Mouse (Mus musculus) midbrain, postnatal 0 days (tissue): ENCODE measurements around the gene Lrwd1. TPM values are rescaled to one million over a fixed set of nuclear protein-coding genes. Genes with fewer than 3 reads are reported as not detected.

ENCODE experiments used
- ATAC-seq: fragments of 200-750 bp; cut with Nextera tagmentation; 2 replicates; pipeline ENCODE4 v1.8.0; 2017; ENCODE audit warnings: moderate number of reproducible peaks, mild to moderate bottlenecking, moderate TSS enrichment, moderate library complexity; ENCODE audit not compliant: low FRiP score
- DNase-seq: peaks from one replicate; pipeline ENCODE4 v3.0.0-alpha.2; 2015; ENCODE audit warnings: low spot score
- H3K27ac ChIP-seq: fragments of 300-500 bp; sonication (generic); 2 replicates; pipeline ENCODE4 v1.5.1; 2014; ENCODE audit warnings: low read depth, mild to moderate bottlenecking, low read length, mixed read lengths
- H3K27me3 ChIP-seq: fragments of 300-500 bp; sonication (generic); 2 replicates; pipeline ENCODE4 v1.6.1; 2014; ENCODE audit warnings: low read length, control low read depth, mixed read lengths; ENCODE audit not compliant: insufficient read depth
- H3K36me3 ChIP-seq: fragments of 300-500 bp; sonication (generic); 2 replicates; pipeline ENCODE4 v1.6.1; 2014; ENCODE audit warnings: low read length, control low read depth, mixed read lengths; ENCODE audit not compliant: insufficient read depth
- H3K4me1 ChIP-seq: fragments of 300-500 bp; sonication (generic); 2 replicates; pipeline ENCODE4 v1.6.1; 2014; ENCODE audit warnings: mild to moderate bottlenecking, control low read depth, antibody characterized with exemption, low read length, mixed read lengths; ENCODE audit not compliant: insufficient read depth
- H3K4me2 ChIP-seq: fragments of 300-500 bp; sonication (generic); 2 replicates; pipeline ENCODE4 v1.6.1; 2014; ENCODE audit warnings: low read depth, mild to moderate bottlenecking, low read length, mixed read lengths; ENCODE audit not compliant: poor library complexity, severe bottlenecking
- H3K4me3 ChIP-seq: fragments of 300-500 bp; sonication (generic); 2 replicates; pipeline ENCODE4 v1.5.1; 2014; ENCODE audit warnings: low read depth, mild to moderate bottlenecking, low read length, moderate library complexity
- H3K9ac ChIP-seq: fragments of 300-500 bp; sonication (generic); replicated peaks from 2 replicates; pipeline ENCODE4 v1.6.1; 2014; ENCODE audit warnings: mild to moderate bottlenecking, low read length, moderate library complexity, mixed read lengths; ENCODE audit not compliant: poor library complexity, severe bottlenecking
- H3K9me3 ChIP-seq: fragments of 300-500 bp; sonication (generic); 2 replicates; pipeline ENCODE4 v1.6.1; 2016; ENCODE audit warnings: low read length, control low read depth
- CTCF ChIP-seq: IDR thresholded peaks from 2 replicates; pipeline ENCODE4 v1.5.1; 2016; ENCODE audit warnings: antibody characterized with exemption, mild to moderate bottlenecking
- WGBS: fragments of 180-500 bp; shearing (Covaris S2); extraction: QIAGEN DNeasy Blood & Tissue Kit; methylation state at CpG from one replicate; pipeline ENCODE4 v1.1.7; 2014; 5-methylcytosine and 5-hydroxymethylcytosine counted together
- polyA plus RNA-seq: library from polyadenylated mRNA; unstranded; fragments of >200 nt; fragmentation: Nextera tagmentation; extraction: Ambion mirVana; gene quantifications from 2 replicates; pipeline ENCODE4 v1.2.1, GENCODE M21; 2015
- total RNA-seq: library from RNA; depleted of rRNA; stranded (reverse); fragments of >200 nt; gene quantifications from 2 replicates; pipeline ENCODE4 v1.2.3, GENCODE M21; 2014

Gene Lrwd1
- total and polyA plus RNA-seq, 2 experiments from 2014 or later = 16.3 to 33.2 TPM

DNA sequence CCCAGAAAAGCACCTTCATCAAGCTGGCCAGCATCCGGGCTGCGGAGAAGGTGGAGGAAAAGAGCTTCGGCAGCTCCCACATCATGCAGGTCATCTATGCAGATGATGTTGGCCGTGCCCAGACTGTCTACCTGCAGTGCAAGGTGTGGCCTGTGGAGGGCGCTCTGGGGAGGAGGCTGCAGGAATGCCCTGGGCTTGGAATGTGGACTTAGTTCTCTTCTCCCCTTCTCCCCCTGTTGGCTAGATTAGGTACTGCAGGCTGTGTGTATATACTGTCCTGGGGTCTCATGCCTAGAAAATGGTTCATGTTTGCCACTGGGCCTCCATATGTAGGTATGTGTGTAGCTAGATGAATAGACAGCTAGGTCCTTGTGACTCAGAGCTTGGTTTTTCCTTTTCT, 31.4 kb downstream of the Lrwd1 start:
- DNase-seq = no peak

DNA sequence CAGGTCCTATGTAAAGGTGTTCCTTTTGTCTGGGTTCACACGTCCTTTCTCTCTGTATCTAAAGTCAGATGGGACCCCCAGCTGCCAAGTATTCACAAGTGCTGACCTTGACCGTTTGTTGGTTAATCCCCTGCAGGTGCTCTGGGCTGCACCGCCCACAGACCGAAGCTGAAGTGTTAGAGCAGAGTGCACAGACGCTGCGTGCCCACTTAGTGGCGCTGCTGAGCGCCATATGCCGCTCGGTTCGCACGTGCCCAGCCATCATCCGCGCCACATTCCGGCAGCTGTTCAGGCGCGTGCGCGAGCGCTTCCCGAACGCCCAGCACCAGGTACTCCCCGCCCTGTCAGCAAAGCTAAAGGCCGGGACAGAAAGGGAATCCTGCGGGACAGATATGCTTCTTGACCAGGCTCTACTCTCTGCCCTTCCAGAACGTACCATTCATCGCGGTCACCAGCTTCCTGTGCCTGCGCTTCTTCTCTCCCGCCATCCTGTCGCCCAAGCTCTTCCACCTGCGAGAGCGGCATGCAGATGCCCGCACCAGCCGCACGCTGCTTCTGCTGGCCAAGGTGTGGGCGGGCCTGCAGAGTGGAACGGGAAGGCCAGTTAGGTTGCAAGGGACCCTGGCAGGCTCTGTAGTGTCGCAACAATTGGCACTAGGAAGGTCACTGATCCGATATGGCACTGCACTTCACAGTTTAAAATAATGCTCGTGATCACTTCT, 33.6 kb downstream of the Lrwd1 start:
- Histone ChIP-seq H3K36me3 (peaks cover 12% of the 10 kb centered on the region; the same call in 1 of the 2 replicates), H3K9me3 (no peaks in the 10 kb centered on the region), H3K27me3 (no peaks in the 10 kb centered on the region), H3K4me2 (peak overlapping the region; percentile 61), H3K4me3 (peak overlapping the region; percentile 35), H3K9ac (0 out of 2 replicates have a peak overlapping the region, but pooled peaks have one; percentile 44), H3K4me1 (no peaks in the 10 kb centered on the region), H3K27ac (0 out of 2 replicates have a peak overlapping the region, but pooled peaks have one; percentile 26)
- peak; percentile 92 for TF ChIP-seq CTCF
- WGBS = 5% methylated on average over 41 of the region's 41 CpGs
- ATAC-seq (peak; percentile 83), DNase-seq (peak; percentile 88)

More for the DNA sequence above, 31.4 kb downstream of the Lrwd1 start:
- Histone ChIP-seq H3K9me3 (no peaks in the 10 kb centered on the region), H3K4me2 (no peak overlapping the region), H3K4me3 (no peak overlapping the region), H3K9ac (no peak overlapping the region), H3K4me1 (no peaks in the 10 kb centered on the region), H3K27me3 (no peaks in the 10 kb centered on the region), H3K27ac (no peak overlapping the region), H3K36me3 (peaks cover 9% of the 10 kb centered on the region; the same call in 1 of the 2 replicates)
- no peak for ATAC-seq
- WGBS = 83% methylated on average over 5 of the region's 5 CpGs
- TF ChIP-seq CTCF = peak; percentile 67

DNA sequence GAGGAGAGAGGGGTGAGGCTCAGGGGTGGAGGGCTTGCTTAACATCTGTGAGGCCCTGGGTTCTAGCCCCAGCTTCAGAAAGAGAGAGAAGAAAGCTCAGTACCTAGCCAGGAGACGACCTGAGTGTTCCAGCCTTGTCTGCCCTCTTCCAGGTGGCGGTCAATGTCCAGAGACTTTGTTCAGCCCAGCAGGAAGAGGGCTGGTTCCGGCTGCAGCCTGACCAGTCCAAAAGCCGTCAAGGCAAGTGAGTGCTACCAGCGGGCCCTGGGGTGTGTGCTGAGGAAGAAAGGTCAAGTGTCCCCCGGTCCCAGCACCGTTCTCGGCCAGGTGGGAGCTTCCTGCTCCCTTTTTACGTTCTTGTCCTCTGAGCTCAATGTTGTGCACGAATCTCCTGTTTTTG, 37.3 kb downstream of the Lrwd1 start:
- WGBS = 79% methylated on average over 10 of the region's 10 CpGs
- no peak for ATAC-seq
- Histone ChIP-seq H3K4me1 (no peaks in the 10 kb centered on the region), H3K9ac (no peak overlapping the region), H3K9me3 (no peaks in the 10 kb centered on the region), H3K4me3 (no peak overlapping the region), H3K27ac (no peak overlapping the region), H3K27me3 (no peaks in the 10 kb centered on the region), H3K36me3 (peaks cover 6% of the 10 kb centered on the region; the same call in 1 of the 2 replicates), H3K4me2 (no peak overlapping the region)
- no peak for DNase-seq
- TF ChIP-seq CTCF = no peak

DNA sequence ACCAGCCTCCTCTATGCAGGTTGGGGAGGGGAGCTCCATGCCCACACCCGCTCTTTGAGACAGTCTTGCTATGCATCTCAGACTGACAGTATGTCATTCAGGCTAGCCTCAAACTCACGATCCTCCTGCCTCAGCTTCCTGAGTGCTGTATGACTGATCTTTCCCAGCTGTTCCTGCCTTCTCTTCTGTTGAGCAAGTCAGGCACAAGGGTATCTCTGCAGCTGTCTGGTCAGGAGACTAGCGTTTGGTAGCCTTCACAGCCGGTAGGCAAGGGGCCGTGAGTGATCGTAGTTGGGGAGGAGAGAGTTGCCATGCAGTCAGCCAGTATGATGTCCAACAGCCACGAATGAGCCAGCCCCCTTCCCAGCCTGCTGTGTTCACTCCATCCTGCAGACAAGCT, 40.8 kb downstream of the Lrwd1 start:
- no peak overlapping the region for H3K4me2 ChIP-seq
- no peak for DNase-seq
- no peak overlapping the region for H3K27ac ChIP-seq
- TF ChIP-seq CTCF = no peak
- 66% methylated on average over 7 of the region's 7 CpGs for WGBS
- no peaks in the 10 kb centered on the region for H3K27me3 ChIP-seq
- no peak for ATAC-seq
- H3K4me3 ChIP-seq = no peak overlapping the region
- H3K36me3 ChIP-seq = peaks cover 15% of the 10 kb centered on the region
- H3K4me1 ChIP-seq = no peaks in the 10 kb centered on the region
- H3K9me3 ChIP-seq = no peaks in the 10 kb centered on the region
- no peak overlapping the region for H3K9ac ChIP-seq

DNA sequence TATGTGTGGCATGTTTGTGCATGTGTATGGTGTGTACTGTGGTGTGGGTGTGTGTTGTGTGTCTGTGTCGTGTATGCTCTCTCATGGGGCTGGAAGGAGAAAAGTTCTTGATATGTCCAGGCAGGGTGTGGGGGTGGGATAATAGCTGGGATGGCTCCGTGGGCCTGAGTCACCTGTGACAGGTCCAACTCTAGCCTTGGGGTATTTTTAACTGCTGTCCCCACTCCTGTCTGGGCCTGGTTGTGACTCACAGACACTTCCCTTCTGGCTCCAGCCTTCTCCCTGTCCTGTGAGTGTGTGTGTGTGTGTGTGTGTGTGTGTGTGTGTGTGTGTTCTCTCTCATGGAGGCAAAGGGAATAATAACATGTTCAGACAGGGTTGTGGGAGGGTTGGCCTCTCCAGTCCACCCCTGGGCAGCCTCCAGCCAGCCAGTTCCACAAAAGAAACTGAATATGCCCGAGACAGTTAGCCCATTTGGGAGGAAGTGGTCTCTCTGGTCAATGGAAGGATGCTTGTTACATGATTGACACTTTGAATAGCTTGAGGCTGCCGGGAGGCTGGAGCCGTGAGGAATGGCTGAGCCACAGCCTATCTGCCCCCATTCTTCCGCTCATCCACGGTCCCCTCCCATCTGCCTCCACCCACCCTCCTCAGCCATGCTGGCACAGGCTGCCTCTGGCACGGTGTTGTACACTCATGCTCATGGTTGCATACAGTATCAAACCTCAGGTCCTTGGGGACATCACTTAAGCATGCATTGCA, 41.4 kb downstream of the Lrwd1 start:
- ATAC-seq = no peak
- Histone ChIP-seq H3K27ac (no peak overlapping the region), H3K36me3 (peaks cover 15% of the 10 kb centered on the region), H3K27me3 (no peaks in the 10 kb centered on the region), H3K4me2 (no peak overlapping the region), H3K9me3 (no peaks in the 10 kb centered on the region), H3K4me3 (no peak overlapping the region), H3K4me1 (no peaks in the 10 kb centered on the region), H3K9ac (no peak overlapping the region)
- no peak for TF ChIP-seq CTCF
- WGBS = 43% methylated on average over 8 of the region's 8 CpGs
- peak; percentile 0 for DNase-seq

DNA sequence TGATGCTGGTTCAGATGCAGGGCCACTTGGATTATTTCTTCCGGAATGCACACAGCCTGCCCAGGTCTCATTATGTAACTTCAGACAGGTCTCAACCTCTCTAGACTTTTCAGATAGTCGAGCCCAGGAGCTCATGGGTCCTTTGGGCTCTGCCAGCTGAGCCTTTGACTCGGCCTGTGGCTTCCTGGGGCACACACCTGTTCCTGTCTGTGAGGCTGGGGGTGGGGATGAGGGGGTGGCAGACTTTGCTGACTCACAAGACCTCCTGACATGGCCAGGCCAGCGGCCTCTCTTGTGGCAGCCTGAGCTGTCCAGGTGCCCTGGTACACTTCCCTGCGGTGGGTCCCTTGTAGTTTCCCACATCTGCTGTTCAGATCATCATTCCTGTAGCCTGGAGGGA, 43.9 kb downstream of the Lrwd1 start:
- H3K27ac ChIP-seq = no peak overlapping the region
- H3K9ac ChIP-seq = no peak overlapping the region
- no peaks in the 10 kb centered on the region for H3K9me3 ChIP-seq
- no peaks in the 10 kb centered on the region for H3K4me1 ChIP-seq
- peaks cover 12% of the 10 kb centered on the region for H3K36me3 ChIP-seq
- no peak for DNase-seq
- no peak overlapping the region for H3K4me3 ChIP-seq
- ATAC-seq = no peak
- no peak overlapping the region for H3K4me2 ChIP-seq
- 63% methylated on average over 5 of the region's 5 CpGs for WGBS
- TF ChIP-seq CTCF = no peak
- H3K27me3 ChIP-seq = no peaks in the 10 kb centered on the region
